Mouse (Mus musculus): ENCODE results near the gene Cldn19. TPM values are rescaled to one million over a fixed set of nuclear protein-coding genes. Genes with fewer than 3 reads are reported as not detected.
"Not testable (repeated sequence)": the region's sequence is repeated elsewhere in the genome, so short reads cannot be mapped to it uniquely, and the experiment has no call there.

Cldn19 gene
- polyA plus RNA-seq, 1 experiment = 0.15 TPM

- Histone ChIP-seq H3K27me3 (ENCODE audit: control insufficient read depth, insufficient read depth, low read length, poor library complexity, severe bottlenecking) (no peaks in the 10 kb centered on the region), H3K9me3 (replicated peaks; ENCODE audit: control insufficient read depth, insufficient read depth, low read length, poor library complexity, severe bottlenecking) (no peaks in the 10 kb centered on the region), H3K4me1 (ENCODE audit: control insufficient read depth, insufficient read depth, low read length) (no peaks in the 10 kb centered on the region), H3K9ac (ENCODE audit: low read depth, poor library complexity, severe bottlenecking) (no peak overlapping the region), H3K36me3 (ENCODE audit: control insufficient read depth, insufficient read depth, low read length, poor library complexity, severe bottlenecking) (peaks cover 85% of the 10 kb centered on the region), H3K4me3 (ENCODE audit: low read depth, low read length) (no peak overlapping the region), H3K27ac (ENCODE audit: insufficient read depth, low read length) (no peak overlapping the region)
- no peak for TF ChIP-seq POLR2A (IDR thresholded peaks at IDR 0.05; ENCODE audit: insufficient read depth, low read length)
- TF ChIP-seq EP300 (IDR thresholded peaks at IDR 0.05; ENCODE audit: insufficient read depth, low read depth, low read length) = no peak
- no peak for TF ChIP-seq CTCF (IDR thresholded peaks at IDR 0.05; ENCODE audit: low read depth, low read length)
Measured at GRCm38 (mm10) chr4:119274627-119275026, 19.4 kb downstream of the Cldn19 start.

GRCm38 (mm10) chr4:119275226-119275625 is 20.0 kb downstream of the Cldn19 start:
- Histone ChIP-seq H3K9me3 (replicated peaks; ENCODE audit: control insufficient read depth, insufficient read depth, low read length, poor library complexity, severe bottlenecking) (no peaks in the 10 kb centered on the region), H3K4me1 (ENCODE audit: control insufficient read depth, insufficient read depth, low read length) (no peaks in the 10 kb centered on the region), H3K27ac (ENCODE audit: insufficient read depth, low read length) (no peak overlapping the region), H3K9ac (ENCODE audit: low read depth, poor library complexity, severe bottlenecking) (no peak overlapping the region), H3K27me3 (ENCODE audit: control insufficient read depth, insufficient read depth, low read length, poor library complexity, severe bottlenecking) (no peaks in the 10 kb centered on the region), H3K36me3 (ENCODE audit: control insufficient read depth, insufficient read depth, low read length, poor library complexity, severe bottlenecking) (peaks cover 89% of the 10 kb centered on the region), H3K4me3 (ENCODE audit: low read depth, low read length) (no peak overlapping the region)
- TF ChIP-seq CTCF (IDR thresholded peaks at IDR 0.05; ENCODE audit: low read depth, low read length) = no peak
- TF ChIP-seq EP300 (IDR thresholded peaks at IDR 0.05; ENCODE audit: insufficient read depth, low read depth, low read length) = no peak
- no peak for TF ChIP-seq POLR2A (IDR thresholded peaks at IDR 0.05; ENCODE audit: insufficient read depth, low read length)

GRCm38 (mm10) chr4:119275726-119276125 is 20.5 kb downstream of the Cldn19 start:
- H3K27me3 ChIP-seq (ENCODE audit: control insufficient read depth, insufficient read depth, low read length, poor library complexity, severe bottlenecking) = no peaks in the 10 kb centered on the region
- H3K27ac ChIP-seq (ENCODE audit: insufficient read depth, low read length) = 0 out of 2 replicates have a peak overlapping the region, but pooled peaks have one; percentile 32
- H3K4me3 ChIP-seq (ENCODE audit: low read depth, low read length) = no peak overlapping the region
- H3K9me3 ChIP-seq (replicated peaks; ENCODE audit: control insufficient read depth, insufficient read depth, low read length, poor library complexity, severe bottlenecking) = no peaks in the 10 kb centered on the region
- TF ChIP-seq POLR2A (IDR thresholded peaks at IDR 0.05; ENCODE audit: insufficient read depth, low read length) = no peak
- TF ChIP-seq EP300 (IDR thresholded peaks at IDR 0.05; ENCODE audit: insufficient read depth, low read depth, low read length) = no peak
- no peak for TF ChIP-seq CTCF (IDR thresholded peaks at IDR 0.05; ENCODE audit: low read depth, low read length)
- H3K36me3 ChIP-seq (ENCODE audit: control insufficient read depth, insufficient read depth, low read length, poor library complexity, severe bottlenecking) = peaks cover 88% of the 10 kb centered on the region
- no peak overlapping the region for H3K9ac ChIP-seq (ENCODE audit: low read depth, poor library complexity, severe bottlenecking)
- no peaks in the 10 kb centered on the region for H3K4me1 ChIP-seq (ENCODE audit: control insufficient read depth, insufficient read depth, low read length)

- H3K4me1 ChIP-seq (ENCODE audit: control insufficient read depth, insufficient read depth, low read length); H3K27ac ChIP-seq (ENCODE audit: insufficient read depth, low read length); H3K4me3 ChIP-seq (ENCODE audit: low read depth, low read length); H3K27me3 ChIP-seq (ENCODE audit: control insufficient read depth, insufficient read depth, low read length, poor library complexity, severe bottlenecking); H3K9me3 ChIP-seq (replicated peaks; ENCODE audit: control insufficient read depth, insufficient read depth, low read length, poor library complexity, severe bottlenecking); H3K9ac ChIP-seq (ENCODE audit: low read depth, poor library complexity, severe bottlenecking): not testable (repeated sequence)
- peaks cover 88% of the 10 kb centered on the region for H3K36me3 ChIP-seq (ENCODE audit: control insufficient read depth, insufficient read depth, low read length, poor library complexity, severe bottlenecking)
Measured at GRCm38 (mm10) chr4:119278784-119279183, 23.6 kb downstream of the Cldn19 start.

GRCm38 (mm10) chr4:119284861-119285260 is 29.6 kb downstream of the Cldn19 start:
- H3K27me3 ChIP-seq (ENCODE audit: control insufficient read depth, insufficient read depth, low read length, poor library complexity, severe bottlenecking) = no peaks in the 10 kb centered on the region
- no peak overlapping the region for H3K4me3 ChIP-seq (ENCODE audit: low read depth, low read length)
- peaks cover 85% of the 10 kb centered on the region for H3K36me3 ChIP-seq (ENCODE audit: control insufficient read depth, insufficient read depth, low read length, poor library complexity, severe bottlenecking)
- H3K9me3 ChIP-seq (replicated peaks; ENCODE audit: control insufficient read depth, insufficient read depth, low read length, poor library complexity, severe bottlenecking) = no peaks in the 10 kb centered on the region
- no peaks in the 10 kb centered on the region for H3K4me1 ChIP-seq (ENCODE audit: control insufficient read depth, insufficient read depth, low read length)
- H3K27ac ChIP-seq (ENCODE audit: insufficient read depth, low read length) = no peak overlapping the region
- no peak overlapping the region for H3K9ac ChIP-seq (ENCODE audit: low read depth, poor library complexity, severe bottlenecking)
- TF ChIP-seq CTCF (IDR thresholded peaks at IDR 0.05; ENCODE audit: low read depth, low read length) = no peak
- TF ChIP-seq EP300 (IDR thresholded peaks at IDR 0.05; ENCODE audit: insufficient read depth, low read depth, low read length) = no peak
- no peak for TF ChIP-seq POLR2A (IDR thresholded peaks at IDR 0.05; ENCODE audit: insufficient read depth, low read length)

- Histone ChIP-seq H3K9me3 (replicated peaks; ENCODE audit: control insufficient read depth, insufficient read depth, low read length, poor library complexity, severe bottlenecking) (no peaks in the 10 kb centered on the region), H3K9ac (ENCODE audit: low read depth, poor library complexity, severe bottlenecking) (no peak overlapping the region), H3K27ac (ENCODE audit: insufficient read depth, low read length) (no peak overlapping the region), H3K4me1 (ENCODE audit: control insufficient read depth, insufficient read depth, low read length) (no peaks in the 10 kb centered on the region), H3K36me3 (ENCODE audit: control insufficient read depth, insufficient read depth, low read length, poor library complexity, severe bottlenecking) (peaks cover 84% of the 10 kb centered on the region), H3K27me3 (ENCODE audit: control insufficient read depth, insufficient read depth, low read length, poor library complexity, severe bottlenecking) (no peaks in the 10 kb centered on the region), H3K4me3 (ENCODE audit: low read depth, low read length) (no peak overlapping the region)
- TF ChIP-seq POLR2A (IDR thresholded peaks at IDR 0.05; ENCODE audit: insufficient read depth, low read length) (no peak), CTCF (IDR thresholded peaks at IDR 0.05; ENCODE audit: low read depth, low read length) (no peak), EP300 (IDR thresholded peaks at IDR 0.05; ENCODE audit: insufficient read depth, low read depth, low read length) (no peak)
Measured at GRCm38 (mm10) chr4:119285336-119285735, 30.1 kb downstream of the Cldn19 start.
